Mouse (Mus musculus) embryonic facial prominence, embryonic 13.5 days (tissue): ENCODE results near the gene Ran. TPM values are rescaled to one million over a fixed set of nuclear protein-coding genes. Genes with fewer than 3 reads are reported as not detected.

Experiments
- ATAC-seq: fragments of 200-750 bp; cut with Nextera tagmentation; 2 replicates; pipeline ENCODE4 v1.8.0; 2017; ENCODE audit warnings: low read depth; ENCODE audit not compliant: insufficient number of reproducible peaks, insufficient read depth, low FRiP score, low TSS enrichment
- H3K27ac ChIP-seq: fragments of 300-500 bp; sonication (generic); 2 replicates; pipeline ENCODE4 v1.5.1; 2015; ENCODE audit warnings: moderate library complexity, mild to moderate bottlenecking, inconsistent platforms
- H3K27me3 ChIP-seq: fragments of 300-500 bp; sonication (generic); 2 replicates; pipeline ENCODE4 v1.6.1; 2015; ENCODE audit warnings: mild to moderate bottlenecking, inconsistent platforms
- H3K36me3 ChIP-seq: fragments of 300-500 bp; sonication (generic); 2 replicates; pipeline ENCODE4 v1.6.1; 2015; ENCODE audit warnings: mild to moderate bottlenecking, inconsistent platforms
- H3K4me1 ChIP-seq: fragments of 300-500 bp; sonication (generic); 2 replicates; pipeline ENCODE4 v1.6.1; 2015; ENCODE audit warnings: inconsistent platforms
- H3K4me2 ChIP-seq: fragments of 300-500 bp; sonication (generic); 2 replicates; pipeline ENCODE4 v1.6.1; 2015; ENCODE audit warnings: moderate library complexity, mild to moderate bottlenecking, inconsistent platforms
- H3K4me3 ChIP-seq: fragments of 300-500 bp; sonication (generic); 2 replicates; pipeline ENCODE4 v1.5.1; 2015; ENCODE audit warnings: mild to moderate bottlenecking, inconsistent platforms
- H3K9ac ChIP-seq: fragments of 300-500 bp; sonication (generic); 2 replicates; pipeline ENCODE4 v1.6.1; 2015; ENCODE audit warnings: mild to moderate bottlenecking, inconsistent platforms
- H3K9me3 ChIP-seq: fragments of 300-500 bp; sonication (generic); 2 replicates; pipeline ENCODE4 v1.6.1; 2016; ENCODE audit warnings: inconsistent platforms
- WGBS: fragments of 180-500 bp; shearing (Covaris S2); methylation state at CpG from one replicate; pipeline ENCODE4 v1.1.7; 2015; ENCODE audit warnings: mixed read lengths; 5-methylcytosine and 5-hydroxymethylcytosine counted together
- polyA plus RNA-seq: library from polyadenylated mRNA; unstranded; fragments of >200 nt; fragmentation: Nextera tagmentation; extraction: Ambion mirVana; gene quantifications from 2 replicates; pipeline ENCODE4 v1.2.1, GENCODE M21; 2015

Ran gene
- polyA plus RNA-seq, 1 experiment from 2014 or later, result 631 TPM

DNA sequence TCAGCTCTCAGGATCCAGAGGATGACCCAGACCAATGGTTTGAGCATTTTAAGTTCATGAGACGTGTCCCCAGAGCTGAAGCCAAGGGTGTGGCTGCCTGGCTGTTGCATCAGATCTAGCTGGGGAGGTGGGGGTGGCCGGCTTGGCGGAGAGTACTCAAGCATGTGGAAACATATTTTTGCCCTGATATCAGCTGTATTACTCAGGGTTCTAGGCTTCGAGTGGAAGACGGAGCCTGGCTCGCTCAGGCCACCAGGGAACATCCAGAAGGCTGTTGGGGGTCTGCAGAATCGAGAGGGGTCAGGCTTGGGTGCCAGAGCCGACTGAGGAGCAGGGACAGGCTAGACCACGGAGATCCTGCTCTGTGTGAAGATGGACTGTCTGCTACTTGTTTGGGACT is 46.1 kb downstream of the Ran start:
- WGBS, result 73% methylated on average over 9 of the region's 9 CpGs
- peaks cover 5% of the 10 kb centered on the region for H3K4me1 ChIP-seq
- H3K9me3 ChIP-seq, result no peaks in the 10 kb centered on the region
- no peak overlapping the region for H3K4me2 ChIP-seq
- H3K36me3 ChIP-seq, result no peaks in the 10 kb centered on the region
- H3K27ac ChIP-seq, result no peak overlapping the region
- ATAC-seq, result no peak
- H3K27me3 ChIP-seq, result peaks cover 15% of the 10 kb centered on the region
- no peak overlapping the region for H3K9ac ChIP-seq
- H3K4me3 ChIP-seq, result no peak overlapping the region

DNA sequence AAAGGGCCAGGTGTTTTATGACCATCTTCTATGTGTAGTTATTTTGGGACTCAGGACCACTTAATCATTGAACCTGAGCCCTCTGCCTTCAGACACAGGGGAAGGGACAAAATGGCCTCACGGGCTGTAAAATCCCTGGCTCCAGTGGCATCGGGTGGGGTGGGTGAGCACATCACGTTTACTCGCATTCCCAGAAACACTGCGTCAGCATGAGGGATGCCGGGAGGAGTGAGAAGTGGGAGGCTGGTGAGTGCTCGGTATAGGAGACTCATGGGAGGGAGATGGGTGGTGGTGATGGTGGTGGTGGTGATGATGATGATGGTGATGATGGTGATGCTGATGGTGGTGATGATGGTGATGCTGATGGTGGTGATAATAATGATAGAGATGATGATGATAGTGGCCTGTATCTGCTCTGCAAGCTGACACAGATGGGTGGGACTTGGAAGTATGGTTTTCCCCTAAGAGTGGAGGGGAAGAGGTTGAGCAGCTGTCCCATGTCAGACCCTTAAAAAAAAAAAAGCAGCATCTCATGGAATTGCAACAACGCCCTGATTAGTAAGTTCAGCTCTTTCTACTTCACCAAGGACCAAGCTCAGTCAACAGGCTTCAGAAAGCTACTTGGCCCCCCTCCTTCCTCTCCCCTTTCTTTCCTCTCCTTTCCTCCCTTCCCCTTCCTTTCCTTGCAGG is 46.8 kb downstream of the Ran start:
- Histone ChIP-seq H3K4me3 (no peak overlapping the region), H3K4me1 (peaks cover 5% of the 10 kb centered on the region), H3K9ac (no peak overlapping the region), H3K4me2 (no peak overlapping the region), H3K9me3 (no peaks in the 10 kb centered on the region), H3K27me3 (peaks cover 9% of the 10 kb centered on the region), H3K36me3 (no peaks in the 10 kb centered on the region), H3K27ac (no peak overlapping the region)
- no peak for ATAC-seq
- WGBS, result 84% methylated on average over 8 of the region's 8 CpGs

DNA sequence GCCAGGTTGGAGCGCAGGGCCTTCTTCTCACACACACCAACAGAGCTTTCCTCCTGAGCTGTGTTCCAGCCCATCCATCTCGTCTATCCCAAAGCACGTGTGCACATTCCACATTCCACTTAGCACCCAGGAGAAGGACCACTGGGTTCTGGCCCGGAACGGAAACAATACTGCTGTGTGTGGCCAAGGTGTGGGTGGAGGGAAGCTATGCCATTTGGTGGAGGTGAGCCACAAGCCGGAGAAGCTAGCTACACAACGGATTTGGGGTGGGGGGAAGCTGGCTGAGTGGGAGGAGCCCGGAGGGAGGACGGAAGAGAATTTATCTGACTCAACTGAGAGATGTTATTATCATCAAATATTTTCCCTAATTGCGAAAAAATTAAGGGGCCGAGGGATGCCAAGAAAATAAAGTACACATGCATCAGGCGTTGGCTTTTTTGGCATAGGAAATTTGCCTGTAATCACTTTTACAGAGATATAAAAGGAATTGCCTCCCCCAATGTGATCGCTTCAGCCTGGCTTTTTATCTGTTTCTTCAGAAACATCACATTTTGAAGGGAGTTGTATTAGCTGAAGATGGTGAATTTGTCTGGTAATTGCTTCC is 47.5 kb downstream of the Ran start:
- H3K9me3 ChIP-seq, result no peaks in the 10 kb centered on the region
- no peaks in the 10 kb centered on the region for H3K36me3 ChIP-seq
- H3K4me1 ChIP-seq, result peaks cover 5% of the 10 kb centered on the region
- H3K4me3 ChIP-seq, result no peak overlapping the region
- no peak overlapping the region for H3K4me2 ChIP-seq
- no peak overlapping the region for H3K27ac ChIP-seq
- 81% methylated on average over 13 of the region's 13 CpGs for WGBS
- H3K27me3 ChIP-seq, result peaks cover 7% of the 10 kb centered on the region
- ATAC-seq, result no peak
- no peak overlapping the region for H3K9ac ChIP-seq

DNA sequence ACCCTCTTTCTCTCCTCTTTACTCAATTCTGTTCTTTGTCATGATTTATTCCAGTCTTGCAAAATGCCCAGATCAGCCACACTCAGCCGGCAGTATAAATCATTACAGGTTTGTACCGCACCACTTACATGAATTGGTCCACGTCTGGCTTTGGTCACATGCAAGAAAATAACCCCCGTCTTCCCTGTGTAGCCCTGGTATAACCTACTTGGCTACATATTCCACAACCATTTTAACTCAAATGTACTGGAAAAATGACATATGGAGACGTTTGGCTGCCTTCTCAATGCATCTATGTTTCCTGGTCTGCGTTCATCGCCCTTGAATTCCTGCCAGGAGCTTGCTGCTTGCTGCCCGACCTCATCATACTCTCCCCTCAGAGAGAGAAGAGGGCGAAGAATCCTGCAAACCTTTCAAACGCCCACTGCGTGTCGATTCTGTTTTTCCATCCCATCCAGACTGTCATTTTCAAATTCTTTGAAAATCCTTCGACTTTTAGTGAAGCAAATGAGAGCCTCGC is 52.0 kb downstream of the Ran start:
- Histone ChIP-seq H3K27me3 (no peaks in the 10 kb centered on the region), H3K27ac (peak overlapping the region; percentile 5; the same call in 1 of the 2 replicates), H3K36me3 (no peaks in the 10 kb centered on the region), H3K9ac (no peak overlapping the region), H3K4me1 (no peaks in the 10 kb centered on the region), H3K4me2 (no peak overlapping the region), H3K4me3 (no peak overlapping the region), H3K9me3 (no peaks in the 10 kb centered on the region)
- WGBS, result 62% methylated on average over 14 of the region's 14 CpGs
- ATAC-seq, result no peak

DNA sequence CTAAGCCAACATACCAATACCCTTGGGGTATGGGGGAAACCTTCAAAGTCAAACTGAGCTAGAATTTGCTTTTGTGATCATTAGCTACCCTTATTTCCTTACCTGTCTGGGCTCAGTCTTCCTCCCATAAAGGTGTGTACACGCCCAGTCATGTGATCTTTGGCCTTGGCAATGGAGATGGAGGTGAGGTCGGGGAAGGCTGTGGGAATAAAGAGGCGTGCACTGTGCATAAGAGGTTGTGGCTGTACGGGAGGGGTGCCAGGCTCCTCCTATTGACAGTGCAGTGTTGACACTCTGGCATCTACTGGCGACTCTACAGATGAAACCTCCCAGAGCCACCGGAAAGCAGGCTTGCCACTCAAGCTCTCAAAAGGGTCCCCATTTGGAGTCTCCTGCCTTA is 53.5 kb downstream of the Ran start:
- Histone ChIP-seq H3K4me1 (no peaks in the 10 kb centered on the region), H3K4me2 (no peak overlapping the region), H3K27me3 (no peaks in the 10 kb centered on the region), H3K9me3 (no peaks in the 10 kb centered on the region), H3K36me3 (no peaks in the 10 kb centered on the region), H3K4me3 (no peak overlapping the region), H3K27ac (no peak overlapping the region), H3K9ac (no peak overlapping the region)
- no peak for ATAC-seq
- 68% methylated on average over 6 of the region's 6 CpGs for WGBS

Other genes starting within 250 kb of the Ran start
- gene Rimbp2, start 66.6 kb upstream of the Ran start, polyA plus RNA-seq, result 0.18 and 0.19 TPM in 2 replicates
- 27.5 and 30.7 TPM in 2 replicates for gene Stx2, start 11.5 kb upstream of the Ran start, polyA plus RNA-seq
- gene Adgrd1, start 76.7 kb downstream of the Ran start, polyA plus RNA-seq, result 0.51 and 1.1 TPM in 2 replicates